Mouse (Mus musculus) C2C12 (cell line): ENCODE results near the gene Zfp607b. TPM values are rescaled to one million over a fixed set of nuclear protein-coding genes. Genes with fewer than 3 reads are reported as not detected.

ENCODE experiments used
- H3K27me3 ChIP-seq: one replicate; pipeline ENCODE4 v1.6.1; 2011; ENCODE audit not compliant: control insufficient read depth, insufficient read depth, insufficient read length
- H3K36me3 ChIP-seq: one replicate; pipeline ENCODE4 v1.6.1; 2011; ENCODE audit not compliant: control insufficient read depth, insufficient read depth
- H3K4me3 ChIP-seq: one replicate; pipeline ENCODE4 v1.5.1; 2011; ENCODE audit warnings: mild to moderate bottlenecking, control low read depth; ENCODE audit not compliant: poor library complexity, insufficient read depth, severe bottlenecking
- H3K79me2 ChIP-seq: one replicate; pipeline ENCODE4 v1.6.1; 2011; ENCODE audit not compliant: control insufficient read depth, insufficient read depth
- H3K79me3 ChIP-seq: one replicate; pipeline ENCODE4 v1.6.1; 2011; ENCODE audit warnings: low read depth, control low read depth
- H3ac ChIP-seq: one replicate; pipeline ENCODE3; 2011; ENCODE audit warnings: low read depth; ENCODE audit not compliant: control insufficient read depth, insufficient read length
- CEBPB ChIP-seq: IDR thresholded peaks from one replicate; pipeline ENCODE4 v1.6.1; 2011; ENCODE audit warnings: low read depth, mild to moderate bottlenecking, control low read depth, moderate library complexity
- CTCF ChIP-seq: IDR thresholded peaks from one replicate; pipeline ENCODE4 v1.5.1; 2011; ENCODE audit not compliant: control insufficient read depth, insufficient read depth, insufficient read length
- FOSL1 ChIP-seq: IDR thresholded peaks from one replicate; pipeline ENCODE4 v1.8.0; 2011; ENCODE audit warnings: mild to moderate bottlenecking, low read length; ENCODE audit not compliant: poor library complexity, insufficient read depth, severe bottlenecking
- MAX ChIP-seq: IDR thresholded peaks from one replicate; pipeline ENCODE4 v1.6.1; 2011; ENCODE audit warnings: mild to moderate bottlenecking, control low read depth
- MYOD1 ChIP-seq: IDR thresholded peaks from one replicate; pipeline ENCODE4 v1.6.1; 2011; ENCODE audit warnings: low read depth; ENCODE audit not compliant: control insufficient read depth, insufficient read length
- MYOG ChIP-seq: IDR thresholded peaks from one replicate; pipeline ENCODE4 v1.6.1; 2011; ENCODE audit not compliant: control insufficient read depth, insufficient read length; ENCODE audit errors: extremely low read depth
- USF1 ChIP-seq: IDR thresholded peaks from one replicate; pipeline ENCODE4 v1.6.1; 2011; ENCODE audit warnings: low read depth, mild to moderate bottlenecking, control low read depth, moderate library complexity
- polyA plus RNA-seq: library from polyadenylated mRNA; unstranded; fragments of >200 nt; fragmentation: generic; extraction: Trizol; gene quantifications from one replicate; pipeline ENCODE4 v1.2.1, GENCODE M21; 2012; ENCODE audit warnings: missing spikeins

The Zfp607b gene
- polyA plus RNA-seq, 1 experiment, result 0.75 TPM

DNA sequence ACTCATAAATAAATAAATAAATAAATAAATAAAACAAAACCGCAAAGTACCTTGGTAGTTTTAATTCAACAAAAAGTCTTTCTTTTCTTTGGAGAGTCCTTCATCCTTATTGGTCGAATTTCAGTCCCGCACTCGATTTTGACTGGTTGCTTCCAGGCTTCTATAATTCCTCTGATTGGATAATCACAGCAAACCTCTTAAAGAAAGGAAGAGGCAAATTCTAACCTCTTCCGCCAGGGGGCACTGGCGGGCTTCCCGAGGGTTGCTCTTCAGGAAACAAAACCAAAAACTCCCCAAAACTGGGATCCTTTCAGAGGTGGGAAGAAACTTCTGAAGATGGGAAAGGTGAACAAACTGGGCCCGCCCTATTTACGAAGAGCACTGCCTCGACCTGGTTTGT, 38.2 kb upstream of the Zfp607b start:
- no peaks in the 10 kb centered on the region for H3K79me2 ChIP-seq
- TF ChIP-seq MYOD1 (no peak), FOSL1 (no peak), MYOG (no peak), USF1 (no peak), MAX (no peak), CTCF (no peak), CEBPB (no peak)
- H3K36me3 ChIP-seq, result no peaks in the 10 kb centered on the region
- no peak overlapping the region for H3K4me3 ChIP-seq
- H3K79me3 ChIP-seq, result no peaks in the 10 kb centered on the region
- peaks cover 18% of the 10 kb centered on the region for H3K27me3 ChIP-seq
- H3ac ChIP-seq, result no peak overlapping the region

DNA sequence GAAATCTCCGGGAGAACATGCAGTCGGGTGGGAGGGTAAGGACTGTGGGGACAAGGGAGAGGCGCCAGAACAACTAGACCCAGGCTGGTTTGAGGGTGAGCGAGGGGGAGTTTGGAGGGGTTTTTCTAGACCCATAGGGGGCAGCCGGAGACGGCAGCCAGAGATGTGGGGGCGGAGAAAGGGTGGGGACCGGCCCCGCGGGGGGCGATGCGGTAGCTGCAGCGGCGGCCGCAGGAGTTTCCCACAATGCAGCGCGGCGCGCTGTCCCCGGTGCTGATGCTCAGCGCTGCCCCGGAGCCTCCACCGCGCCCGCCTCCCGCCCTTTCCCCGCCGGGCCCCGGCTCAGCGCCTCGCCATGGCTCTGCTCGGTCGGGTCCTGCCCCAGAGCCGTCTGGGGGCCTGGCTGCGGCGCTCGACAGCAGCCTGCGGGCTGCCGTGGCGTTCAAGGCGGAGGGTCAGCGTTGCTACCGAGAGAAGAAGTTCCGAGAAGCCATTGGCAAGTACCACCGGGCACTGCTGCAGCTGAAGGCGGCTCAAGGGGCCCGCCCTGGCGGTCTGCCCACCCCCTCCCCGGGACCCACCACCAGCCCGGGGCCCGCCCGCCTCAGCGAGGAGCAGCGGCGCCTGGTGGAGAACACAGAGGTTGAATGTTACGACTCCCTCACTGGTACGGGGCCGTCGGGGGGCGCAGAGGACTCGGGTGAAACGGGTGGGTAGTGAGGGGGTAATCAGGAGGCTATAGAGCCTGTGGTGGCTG, 35.3 kb upstream of the Zfp607b start, which contains the start of gene Ttc9b:
TSS of gene Ttc9b (plus strand) at position 235 of the 757 bp plus-strand sequence.
- Histone ChIP-seq H3K36me3 (no peaks in the 10 kb centered on the region), H3K79me2 (no peaks in the 10 kb centered on the region), H3K27me3 (peaks cover 18% of the 10 kb centered on the region), H3ac (no peak within 1 kb of the TSS), H3K4me3 (no peak within 1 kb of the TSS), H3K79me3 (no peaks in the 10 kb centered on the region)
- TF ChIP-seq USF1 (no peak), FOSL1 (no peak), CTCF (no peak), MAX (no peak), CEBPB (no peak), MYOD1 (no peak), MYOG (no peak)

DNA sequence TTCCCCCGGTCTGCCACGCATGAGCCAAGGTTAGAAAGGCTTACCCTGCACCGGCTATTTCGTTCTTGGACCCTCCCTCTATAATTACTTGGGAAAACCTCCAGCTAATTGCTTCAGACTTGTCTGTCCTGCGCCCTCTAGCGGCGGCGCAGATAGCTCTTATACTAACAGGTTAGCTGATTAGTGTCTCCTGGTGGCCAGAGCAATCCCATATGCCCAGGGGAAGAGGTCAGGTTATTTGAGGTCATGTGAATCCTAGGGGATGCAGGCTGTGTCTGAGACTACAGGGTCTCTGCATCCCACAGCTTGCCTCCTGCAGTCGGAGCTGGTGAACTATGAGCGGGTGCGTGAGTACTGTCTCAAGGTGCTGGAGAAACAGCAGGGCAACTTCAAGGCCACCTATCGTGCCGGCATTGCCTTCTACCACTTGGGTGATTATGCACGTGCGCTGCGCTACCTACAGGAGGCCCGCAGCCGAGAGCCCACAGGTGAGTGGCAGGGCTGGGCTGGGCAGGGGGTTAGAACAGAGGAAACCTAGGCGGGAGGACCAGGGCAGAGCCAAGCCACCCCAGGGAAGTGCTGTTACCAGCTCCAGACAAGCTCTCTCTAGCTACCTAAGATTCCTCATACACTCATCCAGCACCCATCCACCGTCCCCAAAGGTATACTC, 34.4 kb upstream of the Zfp607b start:
- H3ac ChIP-seq, result no peak overlapping the region
- H3K79me3 ChIP-seq, result no peaks in the 10 kb centered on the region
- H3K4me3 ChIP-seq, result no peak overlapping the region
- H3K36me3 ChIP-seq, result no peaks in the 10 kb centered on the region
- TF ChIP-seq CTCF, result peak; percentile 38
- no peak for TF ChIP-seq MYOG
- no peak for TF ChIP-seq MAX
- peaks cover 18% of the 10 kb centered on the region for H3K27me3 ChIP-seq
- H3K79me2 ChIP-seq, result no peaks in the 10 kb centered on the region

DNA sequence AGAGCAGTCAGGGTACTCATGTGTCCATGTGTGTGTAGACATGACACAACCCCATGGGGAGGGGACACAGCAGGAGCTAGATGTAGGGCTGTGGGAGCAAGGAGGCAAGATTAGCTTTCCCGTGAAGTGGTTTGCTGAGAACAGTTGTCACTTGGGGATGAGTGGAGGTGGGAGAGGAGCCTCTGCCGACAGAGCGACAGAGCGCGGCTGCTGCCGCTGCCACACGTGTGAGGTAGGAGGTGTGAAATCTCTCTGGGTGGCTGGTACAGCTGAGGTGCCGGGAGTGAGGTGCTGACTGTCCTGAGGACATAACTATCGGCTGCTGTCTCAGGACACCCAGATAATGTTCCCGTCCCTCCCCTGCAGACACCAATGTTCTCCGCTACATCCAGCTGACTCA, 33.6 kb upstream of the Zfp607b start:
- Histone ChIP-seq H3K79me3 (no peaks in the 10 kb centered on the region), H3K36me3 (no peaks in the 10 kb centered on the region), H3K79me2 (no peaks in the 10 kb centered on the region), H3K27me3 (peaks cover 18% of the 10 kb centered on the region), H3K4me3 (no peak overlapping the region), H3ac (no peak overlapping the region)
- TF ChIP-seq CTCF (no peak), FOSL1 (no peak), MAX (no peak), CEBPB (no peak), MYOG (no peak), MYOD1 (no peak), USF1 (no peak)

DNA sequence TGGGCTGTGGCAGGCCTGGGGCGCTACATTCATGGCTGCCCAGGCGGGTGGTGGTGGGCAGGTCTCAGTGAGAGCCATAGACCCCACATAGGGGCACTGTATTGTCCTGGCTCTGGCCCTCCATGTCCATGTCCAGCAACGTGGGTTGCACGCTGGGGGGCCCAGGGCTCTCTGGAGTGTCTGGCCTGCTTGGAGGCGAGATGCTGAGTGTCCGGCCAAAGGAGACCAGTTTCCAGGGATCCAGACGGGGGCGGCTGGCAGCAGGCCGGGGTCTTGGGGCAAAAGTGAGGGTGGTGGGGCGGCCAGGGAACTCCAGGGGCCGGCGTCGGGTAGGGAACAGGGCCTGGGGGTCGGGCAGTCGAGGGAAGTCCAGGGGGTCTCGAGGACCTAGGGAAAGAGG, 32.5 kb upstream of the Zfp607b start:
- Histone ChIP-seq H3K27me3 (peaks cover 18% of the 10 kb centered on the region), H3K79me3 (no peaks in the 10 kb centered on the region), H3K79me2 (no peaks in the 10 kb centered on the region), H3ac (no peak overlapping the region), H3K4me3 (no peak overlapping the region), H3K36me3 (no peaks in the 10 kb centered on the region)
- TF ChIP-seq USF1 (no peak), MYOG (no peak), MAX (no peak), CEBPB (no peak), MYOD1 (no peak), FOSL1 (no peak), CTCF (no peak)
